In the genomic region with DNA sequence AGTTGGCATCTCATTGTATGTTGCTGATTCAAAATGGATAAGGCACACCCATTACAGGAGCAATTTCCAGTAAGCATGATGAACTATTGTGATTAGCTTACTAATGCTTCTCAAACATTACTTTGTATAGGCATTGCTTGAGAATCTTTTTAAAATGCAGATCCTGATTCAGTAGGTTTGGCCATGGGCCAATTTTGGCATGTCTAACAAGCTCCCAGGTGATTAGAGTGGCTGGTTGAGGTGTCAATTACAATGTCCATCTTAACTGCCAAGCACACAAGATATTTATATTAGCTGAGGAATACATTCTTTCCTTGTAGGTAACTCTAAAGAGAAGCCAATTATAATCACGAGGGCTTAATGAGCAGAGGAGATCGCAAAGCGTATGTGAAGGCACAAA, we compare ENCODE assay signal across 11 mouse cellular contexts.
"Had no signal": no experiment of that assay in that cellular context is flagged by ENCODE, and none has a peak within 500 bp of the region (broad histone marks: within the 10 kb centered on the region; RNA-seq: fewer than 3 reads in every experiment).

No protein-coding gene starts in this region.

- ATAC-seq: lung, postnatal 0 days; midbrain, embryonic 15.5 days had no signal

- DNase-seq: lung, adult 2 months; lung, postnatal 36 days; thymus, postnatal 4 days had no signal

- H3K36me3 ChIP-seq: limb, embryonic 10.5 days; liver, embryonic 15.5 days; midbrain, embryonic 15.5 days; neural tube, embryonic 12.5 days had no signal

- H3K4me1 ChIP-seq: neural tube, embryonic 12.5 days had no signal

- H3K9ac ChIP-seq: liver, embryonic 15.5 days; midbrain, embryonic 15.5 days; neural tube, embryonic 12.5 days had no signal

- H3K9me3 ChIP-seq: limb, embryonic 10.5 days; liver, embryonic 15.5 days; midbrain, embryonic 15.5 days; neural tube, embryonic 12.5 days had no signal

- H3K4me3 ChIP-seq: left cerebral cortex, adult 2 months; limb, embryonic 10.5 days; liver, embryonic 15.5 days; midbrain, embryonic 15.5 days; neural tube, embryonic 12.5 days had no signal

- H3K4me2 ChIP-seq: liver, embryonic 11.5 days; liver, embryonic 15.5 days; midbrain, embryonic 15.5 days; neural tube, embryonic 12.5 days had no signal

- H3K27me3 ChIP-seq: liver, embryonic 15.5 days; midbrain, embryonic 15.5 days; neural tube, embryonic 12.5 days had no signal

- H3K27ac ChIP-seq: left cerebral cortex, adult 2 months; limb, embryonic 10.5 days; liver, embryonic 15.5 days; midbrain, embryonic 15.5 days; neural tube, embryonic 12.5 days; stomach, postnatal 0 days had no signal
